Mouse (Mus musculus) ES-E14 (cell line): ENCODE measurements around the gene Eif2b1. TPM values are rescaled to one million over a fixed set of nuclear protein-coding genes. Genes with fewer than 3 reads are reported as not detected.

ENCODE experiments used
- DNase-seq: peaks from one replicate; pipeline ENCODE4 v3.0.0-alpha.2; 2013; ENCODE audit warnings: low read depth, low spot score
- H3K27ac ChIP-seq: 2 replicates; pipeline ENCODE4 v1.5.1; 2012; ENCODE audit warnings: low read depth, mild to moderate bottlenecking, low read length, moderate library complexity, mixed read lengths; ENCODE audit not compliant: poor library complexity, insufficient read depth, severe bottlenecking
- H3K36me3 ChIP-seq: 2 replicates; pipeline ENCODE4 v1.6.1; 2012; ENCODE audit warnings: mild to moderate bottlenecking, low read length, moderate library complexity, mixed read lengths; ENCODE audit not compliant: control insufficient read depth, poor library complexity, insufficient read depth, severe bottlenecking
- H3K4me1 ChIP-seq, 2 experiments: fragments of 150-350 bp in 1 of 2; sonication (generic) in 1 of 2; 2 replicates each; pipeline ENCODE4 v1.6.1; 2012; ENCODE audit warnings: low read length in 2 of 2, mild to moderate bottlenecking in 1 of 2, mixed read lengths in 1 of 2; ENCODE audit not compliant: control insufficient read depth in 2 of 2, insufficient read depth in 2 of 2, poor library complexity in 1 of 2
- H3K4me3 ChIP-seq, 2 experiments: fragments of 150-350 bp in 1 of 2; sonication (generic) in 1 of 2; 2 replicates each; pipeline ENCODE4 v1.5.1; 2012; ENCODE audit warnings: low read length in 2 of 2, low read depth in 1 of 2, mild to moderate bottlenecking in 1 of 2, mixed read lengths in 1 of 2; ENCODE audit not compliant: insufficient read depth in 1 of 2, poor library complexity in 1 of 2, severe bottlenecking in 1 of 2
- H3K9ac ChIP-seq: 2 replicates; pipeline ENCODE4 v1.6.1; 2012; ENCODE audit warnings: low read depth, mild to moderate bottlenecking, low read length, mixed read lengths; ENCODE audit not compliant: poor library complexity, insufficient read depth, severe bottlenecking
- H3K9me3 ChIP-seq: fragments of 150-350 bp; sonication (generic); 2 replicates; pipeline ENCODE4 v1.6.1; 2012; ENCODE audit warnings: low read depth, mild to moderate bottlenecking, low read length; ENCODE audit not compliant: control insufficient read depth, insufficient read depth
- CHD2 ChIP-seq: IDR thresholded peaks from 2 replicates; pipeline ENCODE4 v1.6.1; 2014; ENCODE audit warnings: mild to moderate bottlenecking, low read depth, low read length, inconsistent platforms
- HCFC1 ChIP-seq: IDR thresholded peaks from 2 replicates; pipeline ENCODE4 v1.6.1; 2012; ENCODE audit warnings: low read length, inconsistent platforms, borderline replicate concordance; ENCODE audit not compliant: insufficient read depth
- MAFK ChIP-seq: IDR thresholded peaks from 2 replicates; pipeline ENCODE4 v1.6.1; 2014; ENCODE audit warnings: mild to moderate bottlenecking, low read depth, low read length, inconsistent platforms; ENCODE audit not compliant: insufficient read depth
- ZC3H11A ChIP-seq: IDR thresholded peaks from 2 replicates; pipeline ENCODE4 v1.6.1; 2012; ENCODE audit warnings: low read depth, mild to moderate bottlenecking, inconsistent platforms, low read length, borderline replicate concordance
- ZNF384 ChIP-seq: IDR thresholded peaks from 2 replicates; pipeline ENCODE4 v1.6.1; 2012; ENCODE audit warnings: low read depth, low read length, inconsistent platforms
- in situ Hi-C, 2 experiments: fragments of 600-800 bp; cut with MboI; formaldehyde crosslinking; loops; one replicate each; pipeline ENCODE4 v1.15.1; 2025; ENCODE audit warnings: low sequenced_read_pairs in 2 of 2, inconsistent platforms in 1 of 2; ENCODE audit not compliant: unreplicated experiment in 2 of 2
- total RNA-seq: library from RNA; depleted of rRNA; stranded (reverse); fragments of 300-350 nt; gene quantifications from 2 replicates; pipeline ENCODE4 v1.2.3, GENCODE M21; 2012

The Eif2b1 gene
- total RNA-seq, 1 experiment = 60.4 TPM

GRCm38 (mm10) chr5:124618711-124619110, 39.8 kb upstream of the Eif2b1 start:
- H3K9me3 ChIP-seq = no peaks in the 10 kb centered on the region
- peaks cover 0 to 10% of the 10 kb centered on the region in 2 experiments; a peak in 1 of 4 replicates for H3K4me1 ChIP-seq
- H3K4me3 ChIP-seq = peak overlapping the region; percentile 18 to 65
- no peaks in the 10 kb centered on the region for H3K36me3 ChIP-seq
- TF ChIP-seq ZC3H11A (no peak), MAFK (no peak), HCFC1 (no peak), CHD2 (no peak), ZNF384 (no peak)
- peak overlapping the region; percentile 4; the same call in 1 of the 2 replicates for H3K9ac ChIP-seq
- H3K27ac ChIP-seq = no peak overlapping the region
- DNase-seq = no peak
- in situ Hi-C loops = no loop called here

DNA sequence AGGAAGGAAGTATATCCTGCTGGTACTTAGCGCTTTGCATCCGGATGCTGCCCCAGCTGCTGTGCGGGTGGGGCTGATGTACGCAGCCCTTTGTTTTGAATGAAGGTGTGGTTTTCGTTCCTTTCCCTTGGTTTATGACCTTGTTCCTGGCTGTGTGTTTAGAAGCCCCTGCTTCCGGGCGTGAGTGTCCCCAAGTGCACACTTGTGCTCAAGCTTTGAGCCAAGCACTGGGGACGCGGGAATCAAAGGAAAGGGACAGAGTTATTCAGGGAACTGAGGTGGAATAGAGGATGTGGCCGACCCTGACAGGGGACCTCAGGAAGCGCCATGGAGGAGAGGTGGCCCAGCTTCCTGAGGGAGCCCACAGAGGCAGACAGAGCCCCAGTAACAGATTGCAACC, 35.8 kb upstream of the Eif2b1 start:
- Histone ChIP-seq H3K9me3 (no peaks in the 10 kb centered on the region), H3K4me1 (peaks cover 0 to 15% of the 10 kb centered on the region in 2 experiments; a peak in 1 of 4 replicates), H3K36me3 (no peaks in the 10 kb centered on the region), H3K9ac (no peak overlapping the region), H3K4me3 (no peak overlapping the region), H3K27ac (no peak overlapping the region)
- DNase-seq = no peak
- in situ Hi-C loops = no loop called here
- TF ChIP-seq MAFK = no peak

DNA sequence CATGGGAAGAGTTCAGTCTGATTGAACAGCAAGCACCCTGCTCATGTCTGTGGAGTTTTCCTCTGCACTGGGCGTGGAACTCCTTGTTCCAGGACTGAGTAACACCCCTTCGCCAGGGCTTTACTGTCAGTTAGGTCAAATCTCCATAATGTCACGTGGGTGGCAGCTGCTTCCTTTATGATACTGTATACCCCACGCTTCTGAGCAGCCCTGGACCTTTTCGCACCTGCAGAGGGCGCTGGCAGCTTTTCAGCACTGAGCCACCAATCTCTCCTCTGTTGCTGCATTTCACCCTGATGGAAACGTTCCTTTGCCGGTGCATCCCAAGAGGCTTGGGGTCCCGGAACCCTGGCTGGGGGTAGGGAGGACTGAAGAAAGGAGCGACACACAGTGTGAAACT, 32.0 kb upstream of the Eif2b1 start:
- DNase-seq = peak; percentile 89
- in situ Hi-C loops = no loop called here
- Histone ChIP-seq H3K9ac (peak overlapping the region; percentile 63; the same call in 1 of the 2 replicates), H3K4me3 (peak overlapping the region; percentile 15 to 53; a peak in 3 of 4 replicates), H3K9me3 (no peaks in the 10 kb centered on the region), H3K4me1 (peaks cover 0 to 7% of the 10 kb centered on the region in 2 experiments; a peak in 1 of 4 replicates), H3K27ac (no peak overlapping the region), H3K36me3 (no peaks in the 10 kb centered on the region)
- TF ChIP-seq CHD2 (no peak), MAFK (no peak), ZNF384 (no peak), HCFC1 (no peak), ZC3H11A (no peak)

GRCm38 (mm10) chr5:124605041-124605622, 26.2 kb upstream of the Eif2b1 start:
- peaks cover 0 to 3% of the 10 kb centered on the region in 2 experiments; a peak in 1 of 4 replicates for H3K4me1 ChIP-seq
- H3K4me3 ChIP-seq = no peak overlapping the region; a peak in 1 of 4 replicates
- no peaks in the 10 kb centered on the region for H3K9me3 ChIP-seq
- in situ Hi-C loops = no loop called here
- no peak overlapping the region for H3K27ac ChIP-seq
- H3K36me3 ChIP-seq = no peaks in the 10 kb centered on the region
- DNase-seq = no peak
- no peak overlapping the region for H3K9ac ChIP-seq
- TF ChIP-seq ZC3H11A (no peak), ZNF384 (no peak), MAFK (no peak), HCFC1 (no peak), CHD2 (no peak)

DNA sequence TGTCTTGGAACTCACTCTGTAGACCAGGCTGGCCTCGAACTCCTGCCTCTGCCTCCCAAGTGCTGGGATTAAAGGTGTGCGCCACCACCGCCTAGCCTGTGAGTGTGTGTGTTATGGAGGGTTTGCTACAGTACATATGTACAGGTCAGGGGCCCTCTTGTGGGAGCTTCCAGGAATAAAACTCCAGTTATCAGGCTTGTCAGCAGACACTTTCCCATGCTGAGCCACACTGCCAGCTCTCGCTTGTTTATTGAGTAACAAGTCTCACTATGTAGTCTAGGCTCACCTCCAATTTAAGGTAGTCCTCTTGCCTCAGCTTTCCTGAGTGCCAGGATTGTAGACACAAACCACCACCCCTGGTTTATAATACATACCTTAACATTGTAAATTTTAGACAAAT, 25.4 kb upstream of the Eif2b1 start:
- DNase-seq = no peak

More for the DNA sequence above, 25.4 kb upstream of the Eif2b1 start:
- in situ Hi-C loops = no loop called here
- Histone ChIP-seq H3K36me3 (no peaks in the 10 kb centered on the region), H3K4me1 (peaks cover 0 to 3% of the 10 kb centered on the region in 2 experiments; a peak in 1 of 4 replicates), H3K9me3 (no peaks in the 10 kb centered on the region), H3K27ac (no peak overlapping the region), H3K9ac (no peak overlapping the region), H3K4me3 (no peak overlapping the region)
- no peak for TF ChIP-seq CHD2
- TF ChIP-seq ZNF384 = no peak
- no peak for TF ChIP-seq MAFK
- TF ChIP-seq HCFC1 = no peak
- TF ChIP-seq ZC3H11A = no peak
